Mouse (Mus musculus) heart, embryonic 15.5 days (tissue): ENCODE data around the gene Pdk1. TPM values are rescaled to one million over a fixed set of nuclear protein-coding genes. Genes with fewer than 3 reads are reported as not detected.
"Not testable (repeated sequence)": the region's sequence is repeated elsewhere in the genome, so short reads cannot be mapped to it uniquely, and the experiment has no call there.

Source experiments
- ATAC-seq: fragments of 200-750 bp; cut with Nextera tagmentation; replicated peaks from 2 replicates; pipeline ENCODE4 v1.8.0; 2017; ENCODE audit warnings: low read depth, moderate TSS enrichment; ENCODE audit not compliant: insufficient number of reproducible peaks, insufficient read depth, low FRiP score
- H3K27ac ChIP-seq: fragments of 300-500 bp; sonication (generic); 2 replicates; pipeline ENCODE4 v1.5.1; 2015; ENCODE audit warnings: mild to moderate bottlenecking, inconsistent platforms
- H3K27me3 ChIP-seq: fragments of 300-500 bp; sonication (generic); 2 replicates; pipeline ENCODE4 v1.6.1; 2015; ENCODE audit warnings: inconsistent platforms
- H3K36me3 ChIP-seq: fragments of 300-500 bp; sonication (generic); 2 replicates; pipeline ENCODE4 v1.6.1; 2015; ENCODE audit warnings: mild to moderate bottlenecking, inconsistent platforms
- H3K4me1 ChIP-seq: fragments of 300-500 bp; sonication (generic); replicated peaks from 2 replicates; pipeline ENCODE4 v1.6.1; 2015; ENCODE audit warnings: inconsistent platforms
- H3K4me2 ChIP-seq: fragments of 300-500 bp; sonication (generic); 2 replicates; pipeline ENCODE4 v1.6.1; 2015; ENCODE audit warnings: inconsistent platforms, mild to moderate bottlenecking, moderate library complexity
- H3K4me3 ChIP-seq: fragments of 300-500 bp; sonication (generic); 2 replicates; pipeline ENCODE4 v1.5.1; 2015; ENCODE audit warnings: mild to moderate bottlenecking, inconsistent platforms
- H3K9ac ChIP-seq: fragments of 300-500 bp; sonication (generic); 2 replicates; pipeline ENCODE4 v1.6.1; 2015; ENCODE audit warnings: mild to moderate bottlenecking, inconsistent platforms
- H3K9me3 ChIP-seq: fragments of 300-500 bp; sonication (generic); replicated peaks from 2 replicates; pipeline ENCODE4 v1.6.1; 2016; ENCODE audit warnings: inconsistent platforms
- WGBS: fragments of 180-500 bp; shearing (Covaris S2); methylation state at CpG from one replicate; pipeline ENCODE4 v1.1.7; 2015; ENCODE audit warnings: mixed read lengths; 5-methylcytosine and 5-hydroxymethylcytosine counted together
- polyA plus RNA-seq: library from polyadenylated mRNA; unstranded; fragments of >200 nt; fragmentation: Nextera tagmentation; extraction: Ambion mirVana; gene quantifications from 2 replicates; pipeline ENCODE4 v1.2.1, GENCODE M21; 2015

Pdk1 gene
- polyA plus RNA-seq, 1 experiment from 2014 or later = 97.9 TPM

- peaks cover 14% of the 10 kb centered on the region for H3K36me3 ChIP-seq
- not testable (repeated sequence) for H3K4me1 ChIP-seq, H3K27me3 ChIP-seq, ATAC-seq, H3K27ac ChIP-seq, H3K9me3 ChIP-seq, H3K4me3 ChIP-seq, H3K4me2 ChIP-seq, H3K9ac ChIP-seq
- 6% methylated on average over 6 of the region's 8 CpGs for WGBS
Observed at GRCm38 (mm10) chr2:71852161-71852560, 20.9 kb upstream of the Pdk1 start.

GRCm38 (mm10) chr2:71855076-71855475 is 17.9 kb upstream of the Pdk1 start:
- Histone ChIP-seq H3K4me2 (no peak overlapping the region), H3K4me3 (no peak overlapping the region), H3K27me3 (no peaks in the 10 kb centered on the region), H3K9ac (no peak overlapping the region), H3K4me1 (no peaks in the 10 kb centered on the region), H3K9me3 (no peaks in the 10 kb centered on the region), H3K36me3 (peaks cover 15% of the 10 kb centered on the region), H3K27ac (no peak overlapping the region)
- 78% methylated on average over 5 of the region's 5 CpGs for WGBS
- no peak for ATAC-seq

DNA sequence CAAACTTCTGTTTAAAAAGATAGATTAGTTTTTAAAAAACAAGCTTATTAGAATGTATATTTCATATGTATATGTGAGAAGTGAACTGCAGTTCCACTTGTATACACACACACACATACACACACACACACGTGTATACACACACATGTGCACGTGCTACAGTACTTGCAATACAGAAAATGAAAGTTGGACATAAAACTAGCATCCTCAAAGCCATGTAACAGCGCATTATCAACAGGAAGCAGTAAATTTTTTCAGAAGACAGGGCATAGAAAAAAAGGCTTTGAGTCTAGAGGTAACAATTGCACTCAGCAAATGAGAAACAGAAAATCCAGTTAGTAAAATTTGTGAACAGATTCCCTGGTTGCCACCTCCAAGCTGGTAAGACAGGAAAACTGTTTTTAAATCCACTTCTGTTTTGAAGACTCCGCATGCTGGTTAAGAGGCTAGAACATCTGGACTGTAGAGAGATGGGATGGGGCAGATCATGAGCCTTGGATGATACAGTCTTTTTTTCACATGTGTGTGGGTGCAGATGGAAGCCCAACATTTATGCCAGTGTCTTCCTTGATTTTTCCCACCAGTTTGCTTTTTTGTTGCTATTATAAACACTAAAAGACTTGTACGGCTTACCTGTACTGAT is 9.4 kb upstream of the Pdk1 start:
- Histone ChIP-seq H3K4me2 (no peak overlapping the region), H3K4me1 (peaks cover 6% of the 10 kb centered on the region), H3K27ac (no peak overlapping the region), H3K9me3 (no peaks in the 10 kb centered on the region), H3K36me3 (0 out of 2 replicates have a peak, but pooled peaks cover under 1% of the 10 kb centered on the region), H3K27me3 (no peaks in the 10 kb centered on the region), H3K4me3 (no peak overlapping the region), H3K9ac (no peak overlapping the region)
- no peak for ATAC-seq
- 80% methylated on average over 5 of the region's 5 CpGs for WGBS

DNA sequence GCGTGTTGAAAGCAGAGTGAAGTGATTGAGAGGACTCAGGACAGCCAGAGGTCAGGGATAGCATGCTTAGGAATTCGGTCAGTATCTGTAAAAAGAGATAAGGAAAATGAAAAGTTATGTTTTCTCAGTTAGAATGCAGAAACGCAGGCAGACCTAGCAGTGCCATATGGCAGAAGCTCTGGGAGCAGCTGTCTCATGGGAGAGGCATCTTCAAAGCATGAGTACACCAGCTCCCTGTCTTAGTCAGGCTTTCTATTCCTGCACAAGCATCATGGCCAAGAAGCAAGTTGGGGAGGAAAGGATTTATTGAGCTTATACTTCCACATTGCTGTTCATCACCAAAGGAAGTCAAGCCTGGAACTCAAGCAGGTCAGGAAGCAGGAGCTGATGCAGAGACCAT is 8.0 kb upstream of the Pdk1 start:
- no peak overlapping the region for H3K4me2 ChIP-seq
- 25% methylated on average over 3 of the region's 3 CpGs for WGBS
- no peak overlapping the region for H3K9ac ChIP-seq
- no peak for ATAC-seq
- no peak overlapping the region for H3K4me3 ChIP-seq
- H3K36me3 ChIP-seq = no peaks in the 10 kb centered on the region
- no peaks in the 10 kb centered on the region for H3K9me3 ChIP-seq
- H3K27ac ChIP-seq = no peak overlapping the region
- H3K27me3 ChIP-seq = no peaks in the 10 kb centered on the region
- peaks cover 6% of the 10 kb centered on the region for H3K4me1 ChIP-seq

DNA sequence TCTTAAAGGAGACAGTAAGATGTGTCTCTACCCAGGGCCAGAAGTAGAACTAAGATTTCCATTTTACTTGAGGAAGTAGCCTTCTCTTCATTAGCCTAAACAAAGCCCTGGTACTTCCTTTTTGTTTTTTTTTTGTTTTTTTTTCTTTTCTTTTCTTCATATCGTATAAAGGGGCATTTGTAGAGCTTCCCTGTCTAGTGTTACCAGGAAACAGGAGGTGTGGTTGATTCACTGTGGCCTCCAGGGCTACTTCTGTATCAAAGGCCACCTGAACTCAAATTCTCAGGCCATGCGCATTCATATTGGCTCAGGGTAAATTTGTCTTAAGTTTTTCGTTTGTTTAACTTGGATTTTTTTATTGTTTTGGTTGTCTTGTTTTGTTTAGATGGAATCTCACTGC is 7.1 kb upstream of the Pdk1 start:
- WGBS = 49% methylated on average over 3 of the region's 3 CpGs

GRCm38 (mm10) chr2:71866565-71866964 is 6.5 kb upstream of the Pdk1 start:
- Histone ChIP-seq H3K27ac (peak overlapping the region; percentile 45; the same call in 1 of the 2 replicates), H3K4me1 (peaks cover 6% of the 10 kb centered on the region), H3K36me3 (no peaks in the 10 kb centered on the region), H3K27me3 (no peaks in the 10 kb centered on the region), H3K9ac (no peak overlapping the region), H3K9me3 (no peaks in the 10 kb centered on the region), H3K4me2 (no peak overlapping the region), H3K4me3 (no peak overlapping the region)
- ATAC-seq = no peak
- 46% methylated on average over 1 of the region's 1 CpGs for WGBS

More for the DNA sequence above, 7.1 kb upstream of the Pdk1 start:
- Histone ChIP-seq H3K36me3 (no peaks in the 10 kb centered on the region), H3K4me1 (peaks cover 6% of the 10 kb centered on the region), H3K4me3 (no peak overlapping the region), H3K27me3 (no peaks in the 10 kb centered on the region), H3K9ac (no peak overlapping the region), H3K27ac (no peak overlapping the region), H3K9me3 (no peaks in the 10 kb centered on the region), H3K4me2 (no peak overlapping the region)
- ATAC-seq = no peak

DNA sequence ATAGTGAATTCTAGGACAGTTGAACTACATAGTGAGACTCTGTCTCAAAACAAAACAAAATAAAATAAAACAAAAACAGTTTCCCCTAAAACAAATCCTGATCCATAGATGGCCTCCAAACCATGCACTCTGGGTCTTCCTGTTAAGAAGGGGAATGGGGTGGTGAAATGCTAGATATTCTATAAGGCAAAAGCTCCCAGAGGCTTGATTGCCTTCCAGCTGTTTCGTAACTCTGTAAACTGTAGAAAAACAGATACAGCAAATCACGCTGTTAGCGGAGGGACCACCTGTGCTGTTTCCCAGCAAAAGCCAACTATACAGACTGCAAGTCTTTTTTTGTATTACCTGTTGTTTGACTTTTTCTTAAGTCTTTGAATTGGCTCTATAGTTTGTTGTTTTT is 6.0 kb upstream of the Pdk1 start:
- Histone ChIP-seq H3K4me1 (peaks cover 6% of the 10 kb centered on the region), H3K4me2 (no peak overlapping the region), H3K9me3 (no peaks in the 10 kb centered on the region), H3K9ac (no peak overlapping the region), H3K4me3 (no peak overlapping the region), H3K27me3 (no peaks in the 10 kb centered on the region), H3K27ac (peak overlapping the region; percentile 45; the same call in 1 of the 2 replicates), H3K36me3 (no peaks in the 10 kb centered on the region)
- 80% methylated on average over 3 of the region's 3 CpGs for WGBS
- ATAC-seq = no peak

DNA sequence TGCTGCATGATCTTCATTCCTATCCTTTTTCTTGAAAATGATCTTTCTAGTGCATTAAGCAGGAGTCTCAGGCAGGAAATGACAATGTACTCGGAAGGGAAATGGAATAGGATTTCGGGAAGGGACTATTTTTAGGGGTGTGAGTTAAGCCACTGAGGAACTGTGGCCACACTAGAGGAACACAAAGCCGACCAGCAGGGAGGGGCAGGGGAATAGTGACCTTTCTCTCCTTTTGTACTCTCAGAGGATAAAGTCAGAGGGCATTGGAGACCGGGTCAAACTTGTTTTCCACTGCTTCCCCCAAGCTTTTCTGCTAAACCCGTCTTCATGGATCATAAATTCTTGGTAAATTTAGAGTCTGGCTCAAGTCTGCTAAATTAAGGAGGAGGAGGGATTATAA is 5.5 kb upstream of the Pdk1 start:
- peak overlapping the region; percentile 17 for H3K27ac ChIP-seq
- ATAC-seq = no peak
- H3K36me3 ChIP-seq = no peaks in the 10 kb centered on the region
- no peaks in the 10 kb centered on the region for H3K9me3 ChIP-seq
- H3K4me2 ChIP-seq = no peak overlapping the region
- peaks cover 10% of the 10 kb centered on the region for H3K4me1 ChIP-seq
- H3K27me3 ChIP-seq = no peaks in the 10 kb centered on the region
- no peak overlapping the region for H3K4me3 ChIP-seq
- 17% methylated on average over 5 of the region's 5 CpGs for WGBS
- no peak overlapping the region for H3K9ac ChIP-seq

GRCm38 (mm10) chr2:71868256-71868655 is 4.8 kb upstream of the Pdk1 start:
- Histone ChIP-seq H3K27me3 (no peaks in the 10 kb centered on the region), H3K4me2 (no peak overlapping the region), H3K9me3 (no peaks in the 10 kb centered on the region), H3K9ac (no peak overlapping the region), H3K36me3 (no peaks in the 10 kb centered on the region), H3K4me3 (no peak overlapping the region), H3K4me1 (peaks cover 10% of the 10 kb centered on the region), H3K27ac (no peak overlapping the region)
- WGBS = 86% methylated on average over 1 of the region's 1 CpGs
- ATAC-seq = no peak

DNA sequence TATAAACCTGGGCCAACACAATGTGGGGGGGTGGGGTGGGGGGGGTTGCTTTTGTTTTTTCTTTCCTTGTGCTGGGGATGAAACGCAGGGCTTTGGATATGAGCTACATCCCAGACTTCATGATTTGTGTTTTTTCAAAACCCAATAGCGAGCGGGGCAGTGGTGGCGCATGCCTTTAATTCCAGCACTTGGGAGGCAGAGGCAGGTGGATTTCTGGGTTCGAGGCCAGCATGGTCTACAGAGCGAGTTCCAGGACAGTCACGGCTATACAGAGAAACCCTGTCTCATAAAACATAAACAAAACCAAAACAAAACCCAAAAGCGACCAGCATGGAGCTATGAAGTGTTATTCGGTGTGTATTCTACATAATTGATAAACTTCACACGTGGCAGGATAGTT is 883 bp upstream of the Pdk1 start:
- H3K9ac ChIP-seq = peak overlapping the region; percentile 56; the same call in 1 of the 2 replicates
- peaks cover 4% of the 10 kb centered on the region; the same call in 1 of the 2 replicates for H3K36me3 ChIP-seq
- 73% methylated on average over 10 of the region's 10 CpGs for WGBS
- H3K4me2 ChIP-seq = peak overlapping the region; percentile 96
- no peaks in the 10 kb centered on the region for H3K27me3 ChIP-seq
- no peaks in the 10 kb centered on the region for H3K9me3 ChIP-seq
- peaks cover 28% of the 10 kb centered on the region for H3K4me1 ChIP-seq
- peak overlapping the region; percentile 99 for H3K27ac ChIP-seq
- H3K4me3 ChIP-seq = peak overlapping the region; percentile 88
- no peak for ATAC-seq

DNA sequence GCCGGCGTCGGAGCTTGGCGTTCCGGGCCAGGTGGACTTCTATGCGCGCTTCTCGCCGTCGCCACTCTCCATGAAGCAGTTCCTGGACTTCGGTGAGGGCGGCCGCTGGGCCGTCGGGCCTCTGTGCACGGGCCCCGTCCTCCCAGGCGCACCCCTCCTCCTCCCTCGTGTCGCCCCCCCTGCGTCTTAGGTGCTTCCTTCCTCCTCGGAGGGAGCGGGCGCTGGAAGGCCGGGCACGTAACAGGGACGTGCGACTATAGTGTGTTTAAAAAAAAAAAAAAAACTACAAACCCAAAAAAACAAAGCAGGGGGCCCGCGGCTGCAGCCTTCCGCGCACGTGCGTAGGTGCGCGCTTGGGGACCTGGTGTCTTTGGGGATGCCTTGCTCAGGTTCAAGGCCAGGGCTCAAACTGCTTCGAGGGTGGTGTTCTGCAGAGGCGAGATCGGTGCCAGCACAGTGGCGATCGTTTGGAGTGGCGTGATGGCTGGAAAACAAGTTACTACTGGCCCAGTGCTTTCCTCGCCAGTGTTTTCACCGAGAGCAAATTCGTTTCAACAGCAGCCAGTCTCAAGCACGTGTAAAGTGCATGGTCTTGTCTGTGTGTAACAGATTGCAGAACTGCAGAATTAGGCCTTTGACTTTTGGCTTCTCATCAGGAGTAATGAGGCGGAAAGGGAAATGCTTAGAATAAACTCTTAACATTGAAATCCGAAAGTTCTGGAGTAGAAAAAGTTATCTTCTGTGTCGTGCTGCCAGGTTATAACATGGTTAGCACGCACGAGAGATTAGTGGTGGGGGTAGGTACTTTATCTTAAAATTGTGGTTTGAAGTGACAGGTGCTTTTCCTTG is 674 bp downstream of the Pdk1 start:
- ATAC-seq = peak; percentile 63
- Histone ChIP-seq H3K36me3 (peaks cover 4% of the 10 kb centered on the region; the same call in 1 of the 2 replicates), H3K4me3 (peak overlapping the region; percentile 88), H3K27me3 (no peaks in the 10 kb centered on the region), H3K9me3 (no peaks in the 10 kb centered on the region), H3K27ac (peak overlapping the region; percentile 99), H3K4me2 (peak overlapping the region; percentile 96), H3K9ac (peak overlapping the region; percentile 94), H3K4me1 (peaks cover 30% of the 10 kb centered on the region)
- WGBS = 2% methylated on average over 51 of the region's 51 CpGs
